18 mouse cellular contexts compared by ENCODE assay signal in genomic region chr3:119126003-119126402, GRCm38 (mm10).
DNase-seq lines count a peak whose midpoint lies in the region; ATAC-seq and TF ChIP-seq lines count a peak whose summit lies in the region.
"Had no signal": no experiment of that assay in that cellular context is flagged by ENCODE, and none has a peak within 500 bp of the region (broad histone marks: within the 10 kb centered on the region; RNA-seq: fewer than 3 reads in every experiment).

No protein-coding gene starts in this region.

- H3K4me1 ChIP-seq in liver, embryonic 16.5 days (ENCODE audit: control insufficient read depth, low read depth, low read length): no peaks in the 10 kb centered on the region
- H3K4me1 ChIP-seq in liver, embryonic 11.5 days (replicated peaks; ENCODE audit: control insufficient read depth, insufficient read depth, low read length): no peaks in the 10 kb centered on the region
- H3K4me1 ChIP-seq in intestine, postnatal 0 days (replicated peaks; ENCODE audit: control insufficient read depth, insufficient read depth, low read length): no peaks in the 10 kb centered on the region
- H3K4me1 ChIP-seq: embryonic facial prominence, embryonic 15.5 days; forebrain, embryonic 15.5 days; heart, embryonic 10.5 days had no signal

- 36% methylated on average over 2 of the region's 2 CpGs for WGBS in liver, embryonic 16.5 days (ENCODE audit: insufficient replicate concordance)
- WGBS in liver, embryonic 11.5 days: 54% methylated on average over 2 of the region's 2 CpGs
- WGBS in intestine, postnatal 0 days: 34% methylated on average over 2 of the region's 2 CpGs

- no peaks in the 10 kb centered on the region for H3K9me3 ChIP-seq in liver, embryonic 16.5 days (replicated peaks; ENCODE audit: control insufficient read depth, low read length)
- H3K9me3 ChIP-seq in liver, embryonic 11.5 days (ENCODE audit: control insufficient read depth, low read length): no peaks in the 10 kb centered on the region
- H3K9me3 ChIP-seq in intestine, postnatal 0 days (ENCODE audit: control insufficient read depth): no peaks in the 10 kb centered on the region
- H3K9me3 ChIP-seq: embryonic facial prominence, embryonic 15.5 days; forebrain, embryonic 15.5 days; heart, embryonic 10.5 days had no signal

- no peak for TF ChIP-seq CTCF in intestine, postnatal 0 days (IDR thresholded peaks at IDR 0.05; ENCODE audit: low read depth)

- no peaks in the 10 kb centered on the region for H3K36me3 ChIP-seq in liver, embryonic 16.5 days (ENCODE audit: control insufficient read depth, insufficient read depth)
- no peaks in the 10 kb centered on the region for H3K36me3 ChIP-seq in liver, embryonic 11.5 days (ENCODE audit: control insufficient read depth, insufficient read depth, low read length)
- no peaks in the 10 kb centered on the region for H3K36me3 ChIP-seq in intestine, postnatal 0 days (ENCODE audit: control insufficient read depth, insufficient read depth)
- H3K36me3 ChIP-seq: embryonic facial prominence, embryonic 15.5 days; forebrain, embryonic 15.5 days; heart, embryonic 10.5 days had no signal

- no peak overlapping the region for H3K4me2 ChIP-seq in liver, embryonic 16.5 days (ENCODE audit: low read depth, low read length)
- H3K4me2 ChIP-seq in liver, embryonic 11.5 days: no peak overlapping the region
- peak overlapping the region; percentile 21; the same call in 1 of the 2 replicates for H3K4me2 ChIP-seq in intestine, postnatal 0 days (replicated peaks; ENCODE audit: low read depth)
- H3K4me2 ChIP-seq: embryonic facial prominence, embryonic 15.5 days; forebrain, embryonic 15.5 days had no signal

- H3K9ac ChIP-seq in liver, embryonic 16.5 days (ENCODE audit: low read depth, low read length): no peak overlapping the region
- no peak overlapping the region for H3K9ac ChIP-seq in liver, embryonic 11.5 days (ENCODE audit: low read depth, low read length)
- H3K9ac ChIP-seq in intestine, postnatal 0 days (ENCODE audit: low read depth, low read length): no peak overlapping the region
- H3K9ac ChIP-seq: embryonic facial prominence, embryonic 15.5 days; forebrain, embryonic 15.5 days had no signal

- peak; percentile 39; the same call in 1 of the 2 replicates for ATAC-seq in liver, embryonic 16.5 days (ENCODE audit: low read depth)
- no peak for ATAC-seq in liver, embryonic 11.5 days (replicated peaks; ENCODE audit: low FRiP score)
- peak; percentile 92 for ATAC-seq in intestine, postnatal 0 days
- ATAC-seq: forebrain, embryonic 15.5 days had no signal

- DNase-seq in kidney, adult 8-10 months: peak; percentile 5 to 8
- no peak for DNase-seq in kidney, postnatal 14 days
- no peak for DNase-seq in liver, embryonic 11.5 days (ENCODE audit: low spot score)
- no peak for DNase-seq in spleen, postnatal 4 days (ENCODE audit: low spot score in 2 of 2)
- no peak for DNase-seq in retina, embryonic 14.5 days (ENCODE audit: low spot score)
- DNase-seq: adrenal gland, postnatal 10 days; cerebellum, adult 11 months; cerebellum, adult 8-10 months; cerebellum, postnatal 14 days; embryo, embryonic 11 days; heart, adult 18-20 months; heart, postnatal 14 days had no signal

- H3K27me3 ChIP-seq in liver, embryonic 16.5 days (ENCODE audit: control insufficient read depth, insufficient read depth, low read depth, low read length): no peaks in the 10 kb centered on the region
- no peaks in the 10 kb centered on the region for H3K27me3 ChIP-seq in liver, embryonic 11.5 days (replicated peaks; ENCODE audit: control insufficient read depth, insufficient read depth, low read length)
- H3K27me3 ChIP-seq in intestine, postnatal 0 days (replicated peaks; ENCODE audit: control insufficient read depth, insufficient read depth, low read length): no peaks in the 10 kb centered on the region
- H3K27me3 ChIP-seq: embryonic facial prominence, embryonic 15.5 days; forebrain, embryonic 15.5 days had no signal

- no peak overlapping the region for H3K27ac ChIP-seq in liver, embryonic 16.5 days (ENCODE audit: low read length)
- no peak overlapping the region for H3K27ac ChIP-seq in liver, embryonic 11.5 days (ENCODE audit: low read depth, low read length)
- H3K27ac ChIP-seq in intestine, postnatal 0 days (ENCODE audit: low read depth, low read length): peak overlapping the region; percentile 70
- H3K27ac ChIP-seq: embryonic facial prominence, embryonic 15.5 days; forebrain, embryonic 15.5 days; heart, embryonic 10.5 days had no signal

- no peak overlapping the region for H3K4me3 ChIP-seq in liver, embryonic 16.5 days (ENCODE audit: low read depth, low read length)
- no peak overlapping the region for H3K4me3 ChIP-seq in liver, embryonic 11.5 days (ENCODE audit: low read depth, low read length)
- H3K4me3 ChIP-seq in intestine, postnatal 0 days (ENCODE audit: low read depth, low read length): no peak overlapping the region
- H3K4me3 ChIP-seq: embryonic facial prominence, embryonic 15.5 days; erythroblast, embryonic 14.5 days; forebrain, embryonic 15.5 days; heart, embryonic 10.5 days had no signal

Comparison
In these comparisons a context has a peak if more than half of its experiments do, and no peak if none do; other contexts are left out.
1. DNase-seq: peak in kidney, adult 8-10 months (2 of 2); none in kidney, postnatal 14 days (single experiment), liver, embryonic 11.5 days (single experiment), spleen, postnatal 4 days (0 of 2) and retina, embryonic 14.5 days (single experiment).